Mouse (Mus musculus): Measurements from ENCODE around the gene Inpp5k. TPM values are rescaled to one million over a fixed set of nuclear protein-coding genes. Genes with fewer than 3 reads are reported as not detected.
"Not testable (repeated sequence)": the region's sequence is repeated elsewhere in the genome, so short reads cannot be mapped to it uniquely, and the experiment has no call there.

Gene Inpp5k
- total and polyA plus RNA-seq, 3 experiments: 26.0 to 56.7 (median 40.2) TPM

GRCm38 (mm10) chr11:75596726-75597255 is 34.0 kb upstream of the Inpp5k start:
- no peak for ATAC-seq (ENCODE audit: extremely low read depth, insufficient number of reproducible peaks, low FRiP score, poor library complexity, severe bottlenecking)
- Histone ChIP-seq H3K4me1 (ENCODE audit: insufficient read depth, low read depth, low read length) (peaks cover 29% of the 10 kb centered on the region), H3K36me3 (replicated peaks) (peaks cover 93% of the 10 kb centered on the region), H3K4me3 (ENCODE audit: low read depth, low read length) (no peak overlapping the region), H3K27me3 (ENCODE audit: insufficient read depth, low read length) (no peaks in the 10 kb centered on the region), H3K9me3 (replicated peaks) (no peaks in the 10 kb centered on the region)
- no peak for TF ChIP-seq POLR2AphosphoS5 (IDR thresholded peaks at IDR 0.05; ENCODE audit: insufficient replicate concordance, low read depth, low read length)
- no peak for DNase-seq (ENCODE audit: low spot score)

DNA sequence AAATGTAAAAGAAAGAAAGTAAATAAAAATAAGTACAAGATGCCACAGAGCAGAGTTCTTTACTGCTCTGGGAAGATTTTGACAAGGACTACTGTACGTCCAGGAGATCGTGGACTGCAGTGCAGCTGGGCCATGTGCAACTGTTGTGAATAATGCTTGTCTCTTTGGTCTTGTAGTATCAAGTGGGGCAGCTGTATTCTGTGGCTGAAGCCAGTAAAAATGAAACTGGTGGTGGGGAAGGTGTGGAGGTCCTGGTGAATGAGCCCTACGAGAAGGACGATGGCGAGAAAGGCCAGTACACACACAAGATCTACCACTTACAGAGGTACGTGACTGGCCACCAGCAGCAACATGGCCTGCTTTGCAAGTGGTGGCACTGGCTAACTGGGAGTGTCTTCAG is 32.8 kb upstream of the Inpp5k start:
- Histone ChIP-seq H3K4me1 (ENCODE audit: insufficient read depth, low read depth, low read length) (peaks cover 18% of the 10 kb centered on the region), H3K4me3 (ENCODE audit: low read depth, low read length) (no peak overlapping the region), H3K9me3 (replicated peaks) (no peaks in the 10 kb centered on the region), H3K27me3 (ENCODE audit: insufficient read depth, low read length) (no peaks in the 10 kb centered on the region), H3K36me3 (replicated peaks) (peaks cover 93% of the 10 kb centered on the region)
- ATAC-seq (ENCODE audit: extremely low read depth, insufficient number of reproducible peaks, low FRiP score, poor library complexity, severe bottlenecking): no peak
- no peak for DNase-seq (ENCODE audit: low spot score)
- TF ChIP-seq POLR2AphosphoS5 (IDR thresholded peaks at IDR 0.05; ENCODE audit: insufficient replicate concordance, low read depth, low read length) (no peak), GATA2 (IDR thresholded peaks at IDR 0.05; ENCODE audit: borderline replicate concordance, low read depth, low read length) (no peak), GATA1 (IDR thresholded peaks at IDR 0.05; ENCODE audit: borderline replicate concordance, low read length) (no peak), CTCF (IDR thresholded peaks at IDR 0.05; ENCODE audit: low read depth, low read length) (no peak), TAL1 (conservative IDR thresholded peaks at IDR 0.05; ENCODE audit: low read depth, low read length) (no peak)

DNA sequence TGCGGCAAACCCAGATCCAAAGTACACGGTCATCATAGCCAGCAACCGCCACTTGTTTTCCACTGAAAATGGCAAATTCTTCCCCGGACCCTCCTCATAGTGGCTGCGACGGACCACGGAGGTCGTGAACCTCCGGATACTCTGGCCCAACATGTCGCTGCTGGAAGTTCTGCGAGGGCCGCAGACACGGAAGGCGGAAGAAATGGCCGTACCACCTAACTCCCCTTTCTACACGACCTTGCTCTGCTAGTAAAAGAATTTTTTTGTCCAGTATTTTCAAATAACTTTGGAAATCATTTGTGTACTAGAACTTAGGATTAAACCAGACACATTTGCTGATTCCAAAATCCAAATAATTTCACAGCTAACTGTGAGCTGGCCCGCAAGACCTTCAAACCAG is 31.0 kb upstream of the Inpp5k start:
- not testable (repeated sequence) for H3K27me3 ChIP-seq (ENCODE audit: insufficient read depth, low read length); H3K4me3 ChIP-seq (ENCODE audit: low read depth, low read length); H3K9me3 ChIP-seq (replicated peaks); DNase-seq (ENCODE audit: low spot score)
- Histone ChIP-seq H3K4me1 (ENCODE audit: insufficient read depth, low read depth, low read length) (peaks cover 12% of the 10 kb centered on the region), H3K36me3 (replicated peaks) (peaks cover 91% of the 10 kb centered on the region)
- ATAC-seq (ENCODE audit: extremely low read depth, insufficient number of reproducible peaks, low FRiP score, poor library complexity, severe bottlenecking): peak; percentile 63; the same call in 1 of the 2 replicates

DNA sequence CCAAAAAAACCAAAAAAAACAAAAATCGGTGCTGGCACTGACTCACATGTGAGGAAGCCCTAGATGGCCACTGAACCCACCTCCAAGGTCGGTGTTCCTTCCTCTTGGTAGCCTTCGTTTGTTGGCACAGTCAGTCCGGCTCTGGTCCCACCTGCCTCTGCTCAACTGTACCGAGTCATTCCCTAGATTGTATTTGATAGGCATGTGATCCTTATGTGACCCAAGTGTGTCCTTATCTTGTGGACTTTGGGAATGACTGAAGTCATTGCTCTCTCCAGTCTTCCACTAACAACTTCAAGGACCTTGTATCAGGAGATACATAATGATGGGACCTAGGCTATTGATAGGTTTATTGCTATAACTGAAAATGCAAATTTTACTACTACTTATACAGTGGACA is 26.0 kb upstream of the Inpp5k start:
- Histone ChIP-seq H3K9me3 (replicated peaks) (no peaks in the 10 kb centered on the region), H3K27me3 (ENCODE audit: insufficient read depth, low read length) (no peaks in the 10 kb centered on the region), H3K4me3 (ENCODE audit: low read depth, low read length) (no peak overlapping the region), H3K36me3 (replicated peaks) (peaks cover 94% of the 10 kb centered on the region), H3K4me1 (ENCODE audit: insufficient read depth, low read depth, low read length) (no peaks in the 10 kb centered on the region)
- DNase-seq (ENCODE audit: low spot score): no peak
- no peak for ATAC-seq (ENCODE audit: extremely low read depth, insufficient number of reproducible peaks, low FRiP score, poor library complexity, severe bottlenecking)
- TF ChIP-seq GATA1 (IDR thresholded peaks at IDR 0.05; ENCODE audit: borderline replicate concordance, low read length) (no peak), TAL1 (conservative IDR thresholded peaks at IDR 0.05; ENCODE audit: low read depth, low read length) (no peak), POLR2AphosphoS5 (IDR thresholded peaks at IDR 0.05; ENCODE audit: insufficient replicate concordance, low read depth, low read length) (no peak), CTCF (IDR thresholded peaks at IDR 0.05; ENCODE audit: low read depth, low read length) (no peak), GATA2 (IDR thresholded peaks at IDR 0.05; ENCODE audit: borderline replicate concordance, low read depth, low read length) (no peak)

- H3K4me3 ChIP-seq (ENCODE audit: low read depth, low read length): no peak overlapping the region
- H3K36me3 ChIP-seq (replicated peaks): peaks cover 94% of the 10 kb centered on the region
- H3K9me3 ChIP-seq (replicated peaks): no peaks in the 10 kb centered on the region
- H3K4me1 ChIP-seq (ENCODE audit: insufficient read depth, low read depth, low read length): no peaks in the 10 kb centered on the region
- H3K27me3 ChIP-seq (ENCODE audit: insufficient read depth, low read length): no peaks in the 10 kb centered on the region
- no peak for TF ChIP-seq TAL1 (conservative IDR thresholded peaks at IDR 0.05; ENCODE audit: low read depth, low read length)
- TF ChIP-seq GATA1 (IDR thresholded peaks at IDR 0.05; ENCODE audit: borderline replicate concordance, low read length): no peak
- TF ChIP-seq CTCF (IDR thresholded peaks at IDR 0.05; ENCODE audit: low read depth, low read length): no peak
- no peak for TF ChIP-seq GATA2 (IDR thresholded peaks at IDR 0.05; ENCODE audit: borderline replicate concordance, low read depth, low read length)
- no peak for TF ChIP-seq POLR2AphosphoS5 (IDR thresholded peaks at IDR 0.05; ENCODE audit: insufficient replicate concordance, low read depth, low read length)
- DNase-seq (ENCODE audit: low spot score): no peak
- no peak for ATAC-seq (ENCODE audit: extremely low read depth, insufficient number of reproducible peaks, low FRiP score, poor library complexity, severe bottlenecking)
Observed at GRCm38 (mm10) chr11:75605318-75605717, 25.5 kb upstream of the Inpp5k start.

- Histone ChIP-seq H3K9me3 (replicated peaks) (no peaks in the 10 kb centered on the region), H3K36me3 (replicated peaks) (peaks cover 92% of the 10 kb centered on the region), H3K27me3 (ENCODE audit: insufficient read depth, low read length) (no peaks in the 10 kb centered on the region), H3K4me1 (ENCODE audit: insufficient read depth, low read depth, low read length) (no peaks in the 10 kb centered on the region), H3K4me3 (ENCODE audit: low read depth, low read length) (no peak overlapping the region)
- TF ChIP-seq POLR2AphosphoS5 (IDR thresholded peaks at IDR 0.05; ENCODE audit: insufficient replicate concordance, low read depth, low read length) (no peak), CTCF (IDR thresholded peaks at IDR 0.05; ENCODE audit: low read depth, low read length) (no peak), GATA1 (IDR thresholded peaks at IDR 0.05; ENCODE audit: borderline replicate concordance, low read length) (no peak), TAL1 (conservative IDR thresholded peaks at IDR 0.05; ENCODE audit: low read depth, low read length) (no peak), GATA2 (IDR thresholded peaks at IDR 0.05; ENCODE audit: borderline replicate concordance, low read depth, low read length) (no peak)
- DNase-seq (ENCODE audit: low spot score) (no peak), ATAC-seq (ENCODE audit: extremely low read depth, insufficient number of reproducible peaks, low FRiP score, poor library complexity, severe bottlenecking) (no peak)
Observed at GRCm38 (mm10) chr11:75608776-75609175, 22.0 kb upstream of the Inpp5k start.

DNA sequence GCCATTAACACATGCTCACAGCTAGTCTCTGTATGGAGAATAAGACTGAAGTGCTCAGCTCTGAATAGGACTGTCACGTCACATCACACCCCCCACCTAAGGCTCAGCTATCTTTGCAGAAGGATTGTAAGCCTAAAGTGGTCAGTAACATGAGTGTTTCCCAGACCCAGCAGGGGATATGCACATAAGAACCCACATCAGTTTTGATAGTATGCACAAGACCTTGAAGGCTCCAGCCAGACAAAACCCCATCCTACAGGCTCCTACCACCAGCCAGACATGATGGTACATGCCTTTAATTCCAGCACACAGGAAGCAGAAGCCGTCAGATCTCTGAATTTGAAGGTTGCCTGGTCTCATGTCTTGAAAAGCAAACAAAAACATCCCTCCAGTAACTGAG is 20.8 kb upstream of the Inpp5k start:
- DNase-seq (ENCODE audit: low spot score): no peak
- Histone ChIP-seq H3K36me3 (replicated peaks) (peaks cover 86% of the 10 kb centered on the region), H3K27me3 (ENCODE audit: insufficient read depth, low read length) (no peaks in the 10 kb centered on the region), H3K4me1 (ENCODE audit: insufficient read depth, low read depth, low read length) (no peaks in the 10 kb centered on the region), H3K9me3 (replicated peaks) (no peaks in the 10 kb centered on the region), H3K4me3 (ENCODE audit: low read depth, low read length) (no peak overlapping the region)
- no peak for ATAC-seq (ENCODE audit: extremely low read depth, insufficient number of reproducible peaks, low FRiP score, poor library complexity, severe bottlenecking)
- TF ChIP-seq TAL1 (conservative IDR thresholded peaks at IDR 0.05; ENCODE audit: low read depth, low read length): no peak
- no peak for TF ChIP-seq CTCF (IDR thresholded peaks at IDR 0.05; ENCODE audit: low read depth, low read length)
- no peak for TF ChIP-seq GATA2 (IDR thresholded peaks at IDR 0.05; ENCODE audit: borderline replicate concordance, low read depth, low read length)
- no peak for TF ChIP-seq POLR2AphosphoS5 (IDR thresholded peaks at IDR 0.05; ENCODE audit: insufficient replicate concordance, low read depth, low read length)
- no peak for TF ChIP-seq GATA1 (IDR thresholded peaks at IDR 0.05; ENCODE audit: borderline replicate concordance, low read length)

Measured in G1E (cell line).